20 mouse cellular contexts compared by ENCODE assay signal in genomic region chr2:181567338-181567737, GRCm38 (mm10).
"Had no signal": no experiment of that assay in that cellular context is flagged by ENCODE, and none has a peak within 500 bp of the region (broad histone marks: within the 10 kb centered on the region; RNA-seq: fewer than 3 reads in every experiment).

No protein-coding gene starts in this region.

- H3K9me3 ChIP-seq: lung, embryonic 15.5 days; midbrain, embryonic 15.5 days; neural tube, embryonic 12.5 days had no signal

- H3K4me1 ChIP-seq: lung, embryonic 15.5 days; midbrain, embryonic 13.5 days; midbrain, embryonic 15.5 days; neural tube, embryonic 12.5 days had no signal

- DNase-seq: liver, postnatal 0 days; lung, adult 2 months; lung, postnatal 14 days; lung, postnatal 36 days; retina, postnatal 1 day; right cerebral cortex, adult 18-20 months; right cerebral cortex, postnatal 25 days; right cerebral cortex, postnatal 4 days; spleen, adult 18-20 months; thymus, adult 18-20 months; thymus, postnatal 14 days; thymus, postnatal 36 days had no signal

- H3K4me2 ChIP-seq: lung, embryonic 15.5 days; midbrain, embryonic 11.5 days; midbrain, embryonic 13.5 days; midbrain, embryonic 15.5 days; neural tube, embryonic 12.5 days had no signal

- H3K27ac ChIP-seq: lung, embryonic 15.5 days; macrophage; midbrain, embryonic 13.5 days; midbrain, embryonic 15.5 days; neural tube, embryonic 12.5 days had no signal

- H3K4me3 ChIP-seq: lung, embryonic 15.5 days; megakaryocyte, embryonic 14.5 days; midbrain, embryonic 13.5 days; midbrain, embryonic 15.5 days; neural tube, embryonic 12.5 days had no signal

- H3K9ac ChIP-seq: liver, postnatal 0 days; lung, embryonic 15.5 days; midbrain, embryonic 13.5 days; midbrain, embryonic 15.5 days; neural tube, embryonic 12.5 days had no signal

- ATAC-seq: liver, postnatal 0 days; lung, postnatal 0 days; midbrain, embryonic 13.5 days; midbrain, embryonic 15.5 days had no signal

- H3K36me3 ChIP-seq: lung, embryonic 15.5 days; midbrain, embryonic 15.5 days had no signal

- H3K27me3 ChIP-seq: lung, embryonic 15.5 days; megakaryocyte, embryonic 14.5 days; midbrain, embryonic 13.5 days; midbrain, embryonic 15.5 days; neural tube, embryonic 12.5 days had no signal
